Mouse (Mus musculus) right cerebral cortex, postnatal 36 days (tissue): Measurements from ENCODE around the gene Myo3b.
A peak's percentile ranks its signal among the peaks of the same experiment; 100 is the strongest.

ENCODE experiments used
- DNase-seq, 2 experiments: peaks; one replicate each; pipeline ENCODE4 v3.0.0; 2022; ENCODE audit warnings: low spot score in 2 of 2, mixed read lengths in 1 of 2

Myo3b gene

DNA sequence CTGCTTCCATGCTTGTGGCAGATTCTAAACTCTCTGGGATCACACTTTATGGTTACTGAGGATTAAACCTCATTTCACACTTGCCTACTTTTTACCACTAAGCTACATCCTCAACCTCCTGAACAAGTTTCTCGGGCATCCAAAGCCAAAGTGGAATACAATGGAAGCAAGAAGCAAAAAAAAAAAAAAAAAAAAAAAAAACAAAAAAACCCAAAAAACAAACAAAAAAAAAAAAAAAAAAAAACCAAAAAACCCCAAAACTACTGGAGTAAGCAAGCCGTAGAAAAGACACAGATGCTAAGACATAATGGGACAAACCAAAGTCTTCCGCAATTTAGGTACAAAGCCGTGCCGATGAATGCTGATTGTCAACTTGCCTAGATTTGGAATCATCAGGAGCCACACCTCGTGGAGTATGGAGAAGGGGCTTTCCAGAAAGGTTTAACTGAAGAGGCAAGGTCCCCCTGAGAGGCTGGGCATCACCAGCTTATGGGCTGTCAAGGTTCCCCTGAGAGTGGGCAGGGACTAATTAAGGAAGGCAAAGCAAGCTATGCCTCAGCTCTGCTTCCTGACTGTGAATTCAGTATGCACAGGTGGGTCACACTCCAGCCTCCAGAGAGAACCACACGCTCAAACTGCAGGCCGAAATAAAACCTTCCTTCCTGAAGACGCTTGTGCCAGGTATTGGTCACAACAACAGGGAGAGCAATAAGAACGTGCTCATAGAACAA, 313.7 kb downstream of the Myo3b start:
- DNase-seq: no peak

DNA sequence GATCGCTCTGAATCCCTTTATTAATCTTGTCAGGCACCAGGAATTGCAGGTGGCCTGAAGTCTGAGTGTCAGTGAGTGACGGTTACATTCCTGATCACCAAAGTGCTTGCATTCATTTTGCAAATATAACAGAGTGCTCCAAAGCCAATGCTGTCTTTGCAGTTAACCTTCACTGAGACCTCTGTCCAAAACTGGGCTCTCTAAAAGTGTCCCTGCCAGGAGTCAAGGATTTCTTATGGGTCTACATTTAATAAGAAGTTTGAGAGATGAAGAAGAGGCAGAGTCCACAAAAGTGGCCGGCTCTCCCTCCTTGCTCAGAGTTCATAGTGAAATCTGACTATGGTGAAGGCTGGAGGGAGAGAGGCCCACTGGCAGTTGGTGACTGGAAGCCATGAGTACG, 315.1 kb downstream of the Myo3b start:
- DNase-seq: no peak

DNA sequence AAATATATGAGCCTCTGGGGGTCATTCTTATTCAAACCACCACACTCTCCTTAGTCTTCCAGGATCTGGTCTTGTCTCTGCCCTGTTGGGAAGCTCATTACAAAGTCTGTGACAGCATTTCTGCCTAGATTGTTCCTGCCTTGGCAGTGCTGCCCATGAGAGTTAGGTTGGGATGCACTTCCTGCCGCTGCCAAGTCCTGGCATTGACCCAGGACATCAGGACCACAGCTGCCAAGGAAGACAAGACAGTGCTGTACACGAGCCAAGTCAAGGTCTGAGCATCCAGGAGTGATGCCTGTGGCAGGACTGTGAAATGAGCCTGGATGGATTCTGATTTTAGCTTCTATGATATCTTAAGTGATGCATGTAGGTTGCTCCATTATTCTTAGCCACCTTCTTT, 316.1 kb downstream of the Myo3b start:
- no peak for DNase-seq

DNA sequence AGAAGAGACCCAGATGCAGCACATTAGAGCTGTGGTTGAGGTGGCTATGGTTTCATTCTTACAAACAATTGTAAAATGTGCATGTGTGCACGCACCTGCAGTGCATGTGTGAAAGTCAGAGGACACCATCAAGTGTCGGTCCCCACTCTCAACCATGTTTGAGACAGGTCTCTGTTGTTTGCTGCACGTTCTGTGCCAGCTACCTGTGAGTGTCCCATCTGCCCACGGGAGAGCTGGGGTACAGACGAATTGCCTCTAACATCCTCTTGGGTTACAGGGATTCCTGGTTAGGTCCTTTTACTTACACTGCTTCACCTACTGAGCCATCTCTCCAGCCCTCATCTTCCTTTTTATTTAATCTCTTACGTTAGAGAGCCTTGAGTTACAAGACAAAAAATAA, 330.5 kb downstream of the Myo3b start:
- DNase-seq: no peak

DNA sequence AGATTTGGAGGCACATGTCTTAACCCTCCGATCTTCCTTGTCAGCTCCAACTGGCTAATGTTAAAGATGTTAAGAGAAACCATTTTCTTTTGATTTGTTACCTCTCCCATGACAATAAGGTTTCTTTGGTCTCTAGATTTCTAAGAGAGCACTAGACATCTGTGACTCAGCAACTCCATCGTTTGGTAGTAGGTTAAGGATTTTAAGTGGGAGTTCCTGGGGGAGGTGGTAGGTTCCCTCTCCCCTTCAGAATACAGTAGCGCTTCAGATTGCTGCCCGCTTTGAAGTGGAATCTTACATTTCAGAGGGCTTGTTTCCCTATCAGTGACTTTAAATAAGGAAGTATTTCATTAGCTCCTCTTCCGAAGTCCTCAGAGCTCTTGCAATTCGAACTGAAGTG, 340.4 kb downstream of the Myo3b start:
- DNase-seq: no peak

DNA sequence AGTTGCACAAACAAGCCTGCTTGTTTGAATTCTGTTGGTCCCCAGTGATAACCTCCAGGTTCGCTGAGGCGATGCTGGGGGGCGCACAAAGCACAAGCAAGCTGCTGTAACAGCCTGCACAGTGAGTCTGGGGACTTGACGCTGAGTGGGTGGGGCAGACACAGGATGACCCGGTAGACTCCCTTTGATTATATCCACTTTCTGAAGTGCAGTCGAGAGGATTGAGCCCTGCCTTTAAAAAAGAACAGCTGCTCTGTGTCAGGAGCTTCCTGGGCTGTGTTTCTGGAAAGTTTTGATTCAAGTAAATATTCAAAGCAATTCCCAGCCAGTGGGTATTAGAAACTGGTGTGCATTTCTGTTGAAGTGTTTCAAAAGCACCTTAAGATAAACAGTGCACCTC, 341.0 kb downstream of the Myo3b start:
- no peak for DNase-seq

DNA sequence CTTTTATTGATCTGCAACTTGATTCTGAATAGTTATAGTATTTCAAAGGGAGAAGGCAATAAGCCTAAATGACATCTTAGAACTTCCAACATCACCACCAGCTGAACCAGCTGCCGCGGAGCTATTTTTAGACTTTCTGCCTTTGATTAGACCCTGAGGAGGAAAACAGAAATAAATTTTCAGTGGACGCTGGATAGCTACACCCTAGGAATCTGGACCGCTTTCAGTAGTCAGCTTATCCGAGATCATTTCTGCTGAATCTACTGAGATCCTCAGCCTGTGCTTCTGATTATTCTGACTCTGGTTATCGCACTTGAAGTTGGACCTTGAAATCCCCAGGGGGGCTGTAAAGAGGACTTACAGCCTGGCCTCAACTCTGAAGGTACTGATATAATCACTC, 349.7 kb downstream of the Myo3b start:
- DNase-seq: no peak

DNA sequence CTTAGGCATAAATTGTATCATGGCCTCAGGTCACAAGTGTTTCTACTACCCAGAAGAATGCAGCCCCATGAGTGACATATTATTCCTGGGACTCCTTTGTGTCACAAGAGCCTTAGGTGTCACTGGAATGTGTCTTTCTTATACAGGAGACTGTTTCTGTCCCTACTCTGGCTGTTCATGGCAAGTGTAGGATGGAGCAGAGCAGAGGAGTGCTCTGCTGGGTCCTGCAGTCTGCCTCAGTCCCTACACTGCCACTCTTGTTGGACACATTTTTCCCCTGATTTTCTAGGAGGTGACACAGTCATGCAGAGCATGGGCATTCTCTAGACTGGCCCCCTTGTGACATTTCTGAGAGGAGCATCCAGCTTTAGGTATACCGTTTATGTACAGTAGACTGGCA, 350.2 kb downstream of the Myo3b start:
- DNase-seq: no peak

DNA sequence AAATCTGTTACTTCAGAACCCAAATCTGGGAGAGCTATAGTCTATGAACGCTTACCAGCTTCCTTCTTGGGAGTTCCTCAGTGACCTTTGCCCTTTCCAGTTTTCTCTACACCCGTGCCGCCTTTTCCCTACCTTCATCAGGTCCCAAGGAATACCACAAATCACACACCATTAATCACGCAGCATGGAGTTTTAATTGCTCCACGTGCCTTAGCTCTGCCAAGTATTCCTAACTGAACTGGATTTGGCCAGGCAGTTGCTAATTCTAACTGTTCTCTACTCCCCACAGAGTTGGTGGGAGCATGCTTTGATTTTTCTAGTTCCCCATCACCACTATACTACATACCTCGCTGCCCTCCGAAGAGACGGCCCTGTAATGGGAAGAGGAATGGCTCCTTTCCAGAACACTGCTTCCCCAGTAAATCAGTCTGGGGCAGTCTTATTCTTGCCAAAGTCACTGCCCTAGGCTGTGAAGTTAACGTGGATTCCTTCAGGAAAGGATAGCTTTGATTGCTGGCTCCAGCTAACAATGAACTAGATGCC, 358.9 kb downstream of the Myo3b start:
- no peak for DNase-seq

DNA sequence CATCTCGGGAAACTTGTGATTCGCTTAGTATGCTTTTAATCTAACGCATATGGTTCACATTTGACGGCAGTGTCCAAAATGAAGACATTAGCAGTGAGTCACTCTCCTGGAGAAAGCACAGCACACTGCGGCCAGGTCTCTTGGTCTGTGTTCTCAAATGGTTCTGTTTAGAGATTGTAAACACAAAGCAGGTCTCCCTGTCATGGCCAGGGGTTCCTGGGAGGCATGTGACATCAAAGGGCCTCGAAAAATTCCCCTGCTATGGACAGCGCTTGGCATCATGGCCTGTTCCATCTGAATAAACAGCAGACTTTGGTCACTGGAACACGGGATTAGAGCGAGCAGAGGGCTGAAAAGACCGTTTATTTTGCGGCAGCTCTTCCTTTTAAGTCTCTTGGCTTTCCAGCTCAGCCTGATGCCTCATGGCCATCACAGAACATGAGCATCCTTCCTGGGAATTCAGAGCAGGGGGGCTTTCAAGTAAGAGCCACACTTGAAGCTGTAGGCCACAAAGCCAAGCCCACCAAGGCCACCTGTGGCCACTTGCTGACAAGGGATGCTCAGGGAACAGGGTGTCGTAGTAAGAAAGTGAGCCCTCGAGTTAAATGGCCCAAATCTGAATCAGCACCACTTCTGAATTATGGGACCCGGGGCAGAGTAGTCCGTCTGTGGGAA, 360.7 kb downstream of the Myo3b start:
- DNase-seq: no peak

DNA sequence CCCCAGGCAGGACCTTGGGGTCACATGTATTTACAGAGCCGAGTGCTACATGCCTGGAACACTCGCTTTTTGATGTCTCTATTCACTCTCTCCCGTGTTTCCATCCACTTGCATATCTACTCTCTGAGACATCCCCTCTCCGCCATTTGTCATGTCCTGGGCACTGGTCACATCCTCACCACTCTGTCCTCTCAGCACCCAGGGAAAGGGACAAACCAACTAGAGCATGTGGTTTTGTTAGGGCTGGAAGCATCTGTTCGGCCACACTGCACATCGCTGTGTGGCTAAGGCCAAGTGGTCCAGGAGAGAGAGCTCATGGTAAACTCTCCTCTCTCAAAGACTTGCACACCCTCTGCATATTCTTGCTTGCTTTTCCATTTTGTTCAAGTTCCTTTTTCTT, 361.4 kb downstream of the Myo3b start:
- DNase-seq: no peak

DNA sequence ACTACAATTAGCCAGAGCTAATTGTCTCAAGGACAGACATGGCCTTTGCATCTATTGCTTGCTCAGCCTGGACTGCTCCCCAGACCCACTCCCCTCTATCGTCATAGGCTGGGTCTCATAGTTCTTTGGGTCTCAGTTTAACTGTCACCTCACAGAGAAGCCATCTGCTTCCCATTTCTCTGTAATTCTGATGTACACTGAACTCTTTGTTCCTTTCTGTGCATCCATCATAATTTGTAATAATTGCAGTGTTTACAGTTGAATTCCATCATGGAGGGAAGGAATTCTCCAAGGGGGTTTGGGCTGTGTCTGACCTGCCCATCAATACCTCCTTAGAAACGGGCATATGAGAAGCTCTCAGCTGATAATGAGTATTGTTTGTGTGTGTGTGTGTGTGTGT, 365.4 kb downstream of the Myo3b start:
- no peak for DNase-seq

DNA sequence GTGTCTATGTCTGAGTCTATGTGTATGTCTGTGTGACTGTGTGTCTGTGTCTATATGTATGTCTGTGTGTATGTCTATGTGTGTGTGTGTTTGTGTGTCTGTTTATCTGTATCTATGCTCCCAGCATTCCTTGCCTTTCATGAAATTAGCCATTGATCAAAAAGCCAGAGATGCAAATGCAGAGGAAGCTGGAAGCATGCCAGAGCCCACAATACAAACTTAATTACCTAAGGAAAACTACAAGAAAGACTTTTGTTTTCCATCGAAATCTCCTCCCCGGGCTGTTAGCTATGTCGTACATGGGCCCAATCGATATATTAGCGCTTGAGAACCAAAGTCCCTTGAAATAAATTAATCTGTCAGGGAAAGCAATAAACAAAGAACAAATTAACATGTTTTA, 367.9 kb downstream of the Myo3b start:
- no peak for DNase-seq

DNA sequence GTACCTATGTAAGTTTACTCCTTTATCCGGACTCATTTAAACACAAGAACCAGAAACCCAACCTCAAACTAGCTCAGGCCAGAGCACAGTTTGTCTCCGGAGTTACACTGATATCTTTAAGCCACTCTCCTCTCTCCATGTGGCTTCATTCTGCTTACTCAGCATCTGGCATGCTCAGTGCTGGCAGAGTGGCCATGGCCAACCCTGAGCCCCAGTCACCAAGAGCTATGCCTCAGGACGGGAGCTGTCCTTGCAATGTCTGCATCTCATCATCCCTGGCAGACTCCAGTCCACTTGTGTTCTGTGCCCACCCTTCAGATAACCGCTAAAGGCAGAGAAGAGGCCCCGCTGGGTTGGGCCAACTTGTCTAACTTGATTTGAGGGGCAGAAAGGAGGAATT, 368.8 kb downstream of the Myo3b start:
- DNase-seq: no peak

DNA sequence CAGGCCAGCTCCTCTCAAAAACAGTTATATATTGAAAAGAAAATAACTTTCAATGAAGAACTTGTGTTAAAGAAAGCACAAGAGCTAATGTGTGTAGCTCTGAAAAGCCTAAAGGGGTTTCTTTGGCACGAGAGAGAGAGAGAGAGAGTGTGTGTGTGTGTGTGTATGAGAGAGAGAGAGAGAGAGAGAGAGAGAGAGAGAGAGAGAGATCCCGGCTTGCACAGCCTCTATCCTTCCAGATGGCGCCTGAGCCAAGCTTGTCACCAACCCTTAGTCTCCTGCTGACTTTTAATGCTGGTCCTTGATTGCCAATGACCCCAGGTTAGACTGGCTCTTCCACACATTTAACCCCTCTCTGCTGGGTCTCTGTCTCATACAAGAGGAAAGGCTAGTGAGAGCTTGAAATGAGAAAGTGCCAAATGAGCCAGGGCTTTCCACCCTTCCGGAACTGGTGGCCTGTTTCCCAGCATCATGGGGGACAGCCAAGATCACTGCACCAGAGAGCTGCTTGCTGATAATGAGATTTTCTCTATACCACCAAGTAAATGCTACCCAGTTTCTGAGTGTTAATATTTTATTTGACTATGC, 371.5 kb downstream of the Myo3b start:
- no peak for DNase-seq

DNA sequence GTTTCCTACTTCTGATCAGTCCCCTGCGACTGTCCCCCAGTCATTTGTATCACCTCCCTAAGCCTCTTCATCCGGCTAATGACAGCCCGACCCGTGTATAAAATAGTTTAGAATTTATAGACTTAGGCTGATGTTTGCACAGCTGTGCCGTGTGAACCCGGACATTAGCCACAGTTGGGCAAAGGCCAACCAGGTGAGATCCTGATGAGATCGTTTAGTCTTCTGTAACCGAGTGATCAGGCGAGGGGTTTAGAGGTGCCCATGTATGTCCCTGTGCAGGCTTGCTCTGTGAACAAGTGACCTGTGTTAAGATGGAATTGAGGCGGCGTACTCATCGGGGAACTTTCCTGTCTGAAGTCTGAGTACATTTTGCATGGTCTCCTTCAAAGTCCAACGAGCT, 373.4 kb downstream of the Myo3b start:
- DNase-seq: no peak

DNA sequence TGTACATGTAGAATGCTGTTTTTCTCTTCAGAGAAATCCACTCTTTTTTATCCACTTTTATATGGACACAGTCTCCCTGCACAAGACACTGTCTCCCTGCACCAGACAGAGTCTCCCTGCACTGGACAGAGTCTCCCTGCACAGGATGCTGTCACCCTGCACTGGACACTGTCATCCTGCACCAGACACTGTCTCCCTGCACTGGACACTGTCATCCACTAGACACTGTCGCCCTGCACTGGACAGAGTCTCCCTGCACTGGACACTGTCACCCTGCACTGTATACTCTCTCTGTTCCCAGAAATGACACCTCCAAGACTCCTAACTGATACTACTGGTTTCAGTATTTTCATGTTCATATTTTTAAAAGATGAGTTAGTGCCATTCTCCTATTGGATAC, 375.5 kb downstream of the Myo3b start:
- no peak for DNase-seq

DNA sequence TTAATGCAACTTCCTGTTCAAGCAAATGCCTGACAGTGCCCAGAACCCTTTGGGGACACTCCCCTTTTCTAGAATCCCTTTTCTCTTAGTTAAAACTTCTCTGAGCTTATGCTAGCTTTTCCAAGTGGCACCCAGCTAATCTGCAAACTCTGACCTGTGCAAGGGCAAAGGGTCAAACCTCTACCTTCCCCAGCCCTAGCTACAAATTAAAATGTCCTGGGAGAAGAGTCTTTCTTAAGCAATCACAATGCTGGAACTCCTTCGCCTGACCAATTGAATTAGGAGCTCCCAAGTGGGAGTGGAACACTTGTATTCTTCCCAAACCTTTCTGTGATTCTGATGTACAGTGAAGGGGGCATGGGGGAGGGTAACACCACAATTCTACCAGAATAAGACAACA, 376.6 kb downstream of the Myo3b start:
- no peak for DNase-seq

DNA sequence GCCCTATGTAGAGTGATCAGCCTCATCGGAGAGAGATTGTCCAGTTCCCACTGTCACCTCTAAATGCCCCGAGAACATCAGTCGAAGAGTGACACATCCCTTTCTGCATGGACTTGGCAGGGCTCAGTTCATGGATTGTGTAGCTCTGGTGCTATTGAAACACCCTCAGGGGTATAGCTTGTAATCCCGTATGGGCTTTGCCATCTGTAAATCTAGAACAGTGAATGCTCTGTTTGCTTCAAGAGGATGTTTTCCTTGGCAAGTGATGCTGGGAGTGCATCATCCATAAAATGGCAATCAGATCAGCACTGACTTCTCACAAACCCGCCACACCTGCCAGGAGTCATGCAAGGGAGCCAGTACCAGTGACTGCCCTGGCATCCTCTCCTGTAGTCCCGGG, 380.4 kb downstream of the Myo3b start:
- DNase-seq: no peak

DNA sequence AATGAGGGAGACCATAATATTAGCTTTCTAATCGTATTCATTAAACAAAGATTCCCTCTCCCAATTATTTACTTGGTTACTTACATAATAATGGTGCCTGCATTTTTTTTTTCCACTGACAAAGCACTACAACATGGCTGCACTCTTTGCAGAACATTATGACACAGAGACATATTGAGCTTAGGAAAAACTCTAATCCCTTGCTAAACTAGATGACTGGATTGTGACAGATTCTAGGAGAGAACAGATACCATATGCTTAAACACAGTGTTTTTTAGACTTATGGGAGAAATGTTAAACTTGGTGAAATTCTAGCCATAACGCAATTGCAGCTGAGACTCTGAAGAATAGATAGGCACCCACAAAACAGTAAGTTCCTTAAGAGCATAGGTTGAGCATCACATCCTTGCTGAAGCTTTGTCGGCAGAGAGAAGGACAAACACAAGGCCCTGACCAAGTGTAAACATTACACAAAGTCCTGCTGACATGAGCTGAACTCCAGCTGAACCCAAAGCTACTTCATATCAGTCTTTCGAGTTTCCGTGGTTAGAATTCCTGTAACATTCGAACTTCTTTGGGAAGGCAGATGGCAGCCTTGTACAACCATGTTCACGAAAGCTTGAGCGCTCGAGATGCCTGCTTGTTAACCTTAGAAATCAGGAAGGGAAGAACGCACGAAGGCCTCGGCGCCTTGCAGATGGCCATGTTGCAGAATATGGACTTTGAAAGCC, 382.4 kb downstream of the Myo3b start:
- no peak for DNase-seq

DNA sequence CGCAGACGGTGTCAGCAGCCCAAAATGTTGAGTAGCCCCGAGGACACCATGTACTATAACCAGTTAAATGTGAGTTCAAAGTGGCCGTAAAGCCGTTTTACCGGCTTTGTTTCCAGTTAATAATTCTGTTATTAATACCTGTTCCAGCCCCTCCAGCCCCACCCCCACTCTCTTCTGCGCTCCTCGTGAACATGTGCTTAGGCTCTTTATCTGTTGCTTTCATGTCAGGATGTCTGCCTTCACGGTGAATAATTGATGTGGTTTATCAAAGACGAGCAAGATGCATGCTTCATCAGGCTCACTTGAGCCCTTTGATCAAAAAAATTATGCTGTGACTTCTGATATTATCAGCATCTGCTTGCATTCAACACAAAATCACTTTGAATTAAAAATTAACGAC, 386.7 kb downstream of the Myo3b start:
- no peak for DNase-seq

DNA sequence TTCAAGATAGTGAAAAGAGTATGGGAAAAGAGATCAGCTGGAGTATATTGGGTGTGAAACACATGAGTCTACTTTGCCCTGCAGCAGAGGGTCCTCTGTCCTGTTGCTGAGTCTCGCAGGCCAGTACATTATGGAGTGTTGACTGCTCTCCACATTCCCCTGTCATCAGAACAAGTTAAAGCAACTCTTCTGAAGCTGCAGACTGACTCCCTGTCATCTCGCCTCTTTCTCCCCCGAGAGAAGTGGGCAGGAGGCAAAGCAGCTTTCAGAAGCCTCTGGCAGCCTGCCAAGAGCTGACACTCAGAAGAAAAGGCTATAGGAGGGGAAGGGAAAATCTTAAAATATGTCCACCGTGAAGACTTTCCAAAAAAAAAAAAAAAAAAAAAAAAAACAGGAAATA, 404.1 kb downstream of the Myo3b start:
- peak in 1 of 2 experiments; percentile 5 for DNase-seq
